Mouse (Mus musculus): ENCODE measurements around the gene Vwa5b1. TPM values are rescaled to one million over a fixed set of nuclear protein-coding genes. Genes with fewer than 3 reads are reported as not detected.

Vwa5b1 gene
- polyA plus RNA-seq, 1 experiment from 2014 or later = 0.23 TPM

DNA sequence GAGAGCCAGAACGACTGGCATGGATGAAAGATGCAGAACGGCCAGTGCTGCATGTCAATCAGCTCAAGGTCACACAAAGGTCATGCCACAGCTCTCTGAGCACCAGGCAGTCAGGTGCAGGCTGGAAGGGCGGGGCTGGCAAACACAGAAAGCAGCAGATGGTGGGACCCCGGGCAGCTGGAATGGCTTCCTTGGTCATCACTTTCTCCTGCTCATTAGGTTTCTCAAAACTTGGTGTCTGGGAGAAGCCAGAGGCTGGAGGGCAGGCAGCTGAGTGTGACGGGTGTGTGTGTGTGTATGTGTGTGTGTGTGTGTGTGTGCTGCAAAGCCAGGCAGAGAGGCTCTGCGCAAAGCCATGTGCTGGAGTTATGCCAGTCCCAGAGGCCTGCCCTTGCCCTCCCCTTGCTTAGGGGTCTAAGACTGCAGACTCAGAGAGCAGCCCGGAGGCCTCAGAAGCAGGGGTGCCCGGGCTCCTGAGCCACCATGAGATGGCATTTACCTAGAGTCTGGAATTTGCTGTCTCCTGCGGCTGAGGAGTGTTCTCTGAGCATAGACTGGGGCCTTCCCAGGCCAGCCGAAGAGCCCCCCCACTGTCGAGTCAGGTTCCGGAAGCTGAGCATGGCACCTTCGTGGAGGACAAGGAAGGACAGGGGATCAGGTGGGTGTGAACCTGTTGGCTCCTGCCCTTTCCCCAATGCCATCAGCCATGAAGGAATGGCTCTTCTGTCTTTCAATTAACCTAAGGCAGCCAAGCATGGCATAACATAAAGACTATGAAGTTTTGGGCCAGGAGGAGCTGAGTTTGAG, 60.7 kb downstream of the Vwa5b1 start:
- H3K9me3 ChIP-seq = no peaks in the 10 kb centered on the region
- no peak overlapping the region for H3K27ac ChIP-seq
- no peak for ATAC-seq (ENCODE audit: insufficient number of reproducible peaks, insufficient read depth, low FRiP score, low TSS enrichment)
- no peak overlapping the region for H3K4me2 ChIP-seq (replicated peaks)
- H3K9ac ChIP-seq = no peak overlapping the region
- no peak overlapping the region for H3K4me3 ChIP-seq
- no peaks in the 10 kb centered on the region for H3K27me3 ChIP-seq
- WGBS = 68% methylated on average over 13 of the region's 13 CpGs
- no peaks in the 10 kb centered on the region for H3K36me3 ChIP-seq
- no peaks in the 10 kb centered on the region for H3K4me1 ChIP-seq

- ATAC-seq (ENCODE audit: insufficient number of reproducible peaks, insufficient read depth, low FRiP score, low TSS enrichment) = no peak
- Histone ChIP-seq H3K4me3 (no peak overlapping the region), H3K27ac (no peak overlapping the region), H3K9ac (no peak overlapping the region), H3K4me2 (replicated peaks) (no peak overlapping the region), H3K4me1 (no peaks in the 10 kb centered on the region), H3K9me3 (no peaks in the 10 kb centered on the region), H3K36me3 (no peaks in the 10 kb centered on the region), H3K27me3 (no peaks in the 10 kb centered on the region)
- 32% methylated on average over 11 of the region's 11 CpGs for WGBS
Observed at GRCm38 (mm10) chr4:138569928-138570327, 65.8 kb downstream of the Vwa5b1 start.

- Histone ChIP-seq H3K9me3 (no peaks in the 10 kb centered on the region), H3K9ac (no peak overlapping the region)
Observed at GRCm38 (mm10) chr4:138568275-138568674, 67.4 kb downstream of the Vwa5b1 start.

GRCm38 (mm10) chr4:138561986-138562385, 73.7 kb downstream of the Vwa5b1 start:
- Histone ChIP-seq H3K27me3 (peaks cover 14% of the 10 kb centered on the region), H3K4me1 (no peaks in the 10 kb centered on the region), H3K9ac (no peak overlapping the region), H3K36me3 (no peaks in the 10 kb centered on the region), H3K4me3 (no peak overlapping the region), H3K9me3 (no peaks in the 10 kb centered on the region), H3K4me2 (replicated peaks) (no peak overlapping the region), H3K27ac (no peak overlapping the region)
- 15% methylated on average over 8 of the region's 8 CpGs for WGBS
- ATAC-seq (ENCODE audit: insufficient number of reproducible peaks, insufficient read depth, low FRiP score, low TSS enrichment) = no peak; the same call in 1 of the 2 replicates

More at GRCm38 (mm10) chr4:138568275-138568674, 67.4 kb downstream of the Vwa5b1 start:
- no peaks in the 10 kb centered on the region for H3K36me3 ChIP-seq
- WGBS = 57% methylated on average over 2 of the region's 2 CpGs
- no peak overlapping the region for H3K4me3 ChIP-seq
- H3K27ac ChIP-seq = no peak overlapping the region
- H3K27me3 ChIP-seq = no peaks in the 10 kb centered on the region
- no peak for ATAC-seq (ENCODE audit: insufficient number of reproducible peaks, insufficient read depth, low FRiP score, low TSS enrichment)
- H3K4me1 ChIP-seq = no peaks in the 10 kb centered on the region
- no peak overlapping the region for H3K4me2 ChIP-seq (replicated peaks)

DNA sequence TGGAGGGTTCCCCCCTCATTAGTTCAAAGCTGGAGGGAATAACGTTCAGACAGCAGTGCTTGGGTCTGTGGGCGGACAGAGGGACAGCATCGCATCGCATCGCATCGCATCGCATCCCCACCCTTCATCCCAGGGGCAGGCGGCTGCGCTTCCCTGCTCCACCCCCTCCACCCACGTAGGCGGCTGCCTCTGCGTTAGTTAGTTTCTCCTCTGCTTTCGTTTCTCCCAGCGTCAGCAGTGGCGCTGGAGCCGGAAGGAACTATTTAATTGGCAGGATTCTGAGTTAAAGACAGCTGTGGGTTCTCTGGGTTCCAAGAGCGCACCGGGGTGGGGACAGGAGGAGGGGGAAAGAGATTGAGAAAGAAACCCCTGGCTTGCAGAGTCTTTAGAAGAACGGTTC, 80.2 kb downstream of the Vwa5b1 start:
- H3K4me1 ChIP-seq = peaks cover 6% of the 10 kb centered on the region; the same call in 1 of the 2 replicates
- H3K4me3 ChIP-seq = 0 out of 2 replicates have a peak overlapping the region, but pooled peaks have one; percentile 3
- no peak for ATAC-seq (ENCODE audit: insufficient number of reproducible peaks, insufficient read depth, low FRiP score, low TSS enrichment)
- WGBS = under 1% methylated on average over 19 of the region's 19 CpGs
- peak overlapping the region; percentile 35 for H3K4me2 ChIP-seq (replicated peaks)
- H3K9ac ChIP-seq = no peak overlapping the region
- peaks cover 52% of the 10 kb centered on the region for H3K27me3 ChIP-seq
- no peak overlapping the region for H3K27ac ChIP-seq
- no peaks in the 10 kb centered on the region for H3K9me3 ChIP-seq
- H3K36me3 ChIP-seq = no peaks in the 10 kb centered on the region

DNA sequence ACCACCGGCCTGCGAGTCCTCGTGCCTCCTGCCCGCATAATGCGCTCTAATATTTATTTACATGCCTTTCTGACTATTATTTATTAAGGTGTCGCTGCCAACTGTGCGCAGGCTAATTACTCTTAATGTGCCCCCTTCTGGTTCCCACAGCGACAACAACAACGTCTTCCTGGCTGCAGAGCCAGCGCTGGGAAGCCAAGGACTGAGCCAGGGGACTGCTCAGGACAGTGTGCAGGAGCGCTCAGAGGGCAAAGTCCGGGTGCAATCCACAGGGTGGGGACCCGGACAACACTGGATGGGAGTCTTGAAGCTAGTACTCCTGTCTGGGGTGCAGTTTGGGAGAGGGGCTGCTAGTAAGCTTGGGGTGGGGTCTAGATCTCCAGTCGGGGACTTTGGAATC, 80.8 kb downstream of the Vwa5b1 start:
- Histone ChIP-seq H3K9ac (no peak overlapping the region), H3K27ac (no peak overlapping the region), H3K9me3 (no peaks in the 10 kb centered on the region), H3K4me1 (peaks cover 6% of the 10 kb centered on the region; the same call in 1 of the 2 replicates), H3K4me2 (replicated peaks) (no peak overlapping the region; the same call in 1 of the 2 replicates), H3K27me3 (peaks cover 50% of the 10 kb centered on the region), H3K36me3 (no peaks in the 10 kb centered on the region), H3K4me3 (0 out of 2 replicates have a peak overlapping the region, but pooled peaks have one; percentile 3)
- WGBS = 3% methylated on average over 14 of the region's 14 CpGs
- no peak for ATAC-seq (ENCODE audit: insufficient number of reproducible peaks, insufficient read depth, low FRiP score, low TSS enrichment)

GRCm38 (mm10) chr4:138554302-138554701, 81.4 kb downstream of the Vwa5b1 start:
- H3K9me3 ChIP-seq = no peaks in the 10 kb centered on the region
- no peak for ATAC-seq (ENCODE audit: insufficient number of reproducible peaks, insufficient read depth, low FRiP score, low TSS enrichment)
- peaks cover 48% of the 10 kb centered on the region for H3K27me3 ChIP-seq
- no peak overlapping the region for H3K9ac ChIP-seq
- no peak overlapping the region for H3K4me2 ChIP-seq (replicated peaks)
- no peak overlapping the region for H3K27ac ChIP-seq
- peaks cover 6% of the 10 kb centered on the region; the same call in 1 of the 2 replicates for H3K4me1 ChIP-seq
- H3K4me3 ChIP-seq = no peak overlapping the region
- no peaks in the 10 kb centered on the region for H3K36me3 ChIP-seq
- WGBS = 8% methylated on average over 2 of the region's 3 CpGs

- ATAC-seq (ENCODE audit: insufficient number of reproducible peaks, insufficient read depth, low FRiP score, low TSS enrichment) = no peak
- H3K27me3 ChIP-seq = peaks cover 53% of the 10 kb centered on the region
- 57% methylated on average over 8 of the region's 8 CpGs for WGBS
Observed at GRCm38 (mm10) chr4:138553516-138553933, 82.2 kb downstream of the Vwa5b1 start.

GRCm38 (mm10) chr4:138553116-138553515, 82.6 kb downstream of the Vwa5b1 start:
- 71% methylated on average over 1 of the region's 1 CpGs for WGBS
- H3K4me1 ChIP-seq = peaks cover 6% of the 10 kb centered on the region; the same call in 1 of the 2 replicates
- H3K4me3 ChIP-seq = no peak overlapping the region
- no peak overlapping the region for H3K27ac ChIP-seq
- no peak overlapping the region for H3K9ac ChIP-seq
- H3K4me2 ChIP-seq (replicated peaks) = no peak overlapping the region
- H3K36me3 ChIP-seq = no peaks in the 10 kb centered on the region
- no peak for ATAC-seq (ENCODE audit: insufficient number of reproducible peaks, insufficient read depth, low FRiP score, low TSS enrichment)
- peaks cover 56% of the 10 kb centered on the region for H3K27me3 ChIP-seq
- H3K9me3 ChIP-seq = no peaks in the 10 kb centered on the region

More at GRCm38 (mm10) chr4:138553516-138553933, 82.2 kb downstream of the Vwa5b1 start:
- Histone ChIP-seq H3K9me3 (no peaks in the 10 kb centered on the region), H3K9ac (no peak overlapping the region), H3K4me2 (replicated peaks) (no peak overlapping the region), H3K36me3 (no peaks in the 10 kb centered on the region), H3K27ac (no peak overlapping the region), H3K4me1 (peaks cover 6% of the 10 kb centered on the region; the same call in 1 of the 2 replicates), H3K4me3 (no peak overlapping the region)

GRCm38 (mm10) chr4:138551601-138552000, 84.1 kb downstream of the Vwa5b1 start:
- no peak overlapping the region for H3K4me2 ChIP-seq (replicated peaks)
- H3K27me3 ChIP-seq = peaks cover 50% of the 10 kb centered on the region
- H3K4me3 ChIP-seq = no peak overlapping the region
- H3K27ac ChIP-seq = no peak overlapping the region
- no peaks in the 10 kb centered on the region for H3K9me3 ChIP-seq
- peaks cover 6% of the 10 kb centered on the region; the same call in 1 of the 2 replicates for H3K4me1 ChIP-seq
- 86% methylated on average over 5 of the region's 5 CpGs for WGBS
- ATAC-seq (ENCODE audit: insufficient number of reproducible peaks, insufficient read depth, low FRiP score, low TSS enrichment) = no peak
- no peak overlapping the region for H3K9ac ChIP-seq
- H3K36me3 ChIP-seq = no peaks in the 10 kb centered on the region

DNA sequence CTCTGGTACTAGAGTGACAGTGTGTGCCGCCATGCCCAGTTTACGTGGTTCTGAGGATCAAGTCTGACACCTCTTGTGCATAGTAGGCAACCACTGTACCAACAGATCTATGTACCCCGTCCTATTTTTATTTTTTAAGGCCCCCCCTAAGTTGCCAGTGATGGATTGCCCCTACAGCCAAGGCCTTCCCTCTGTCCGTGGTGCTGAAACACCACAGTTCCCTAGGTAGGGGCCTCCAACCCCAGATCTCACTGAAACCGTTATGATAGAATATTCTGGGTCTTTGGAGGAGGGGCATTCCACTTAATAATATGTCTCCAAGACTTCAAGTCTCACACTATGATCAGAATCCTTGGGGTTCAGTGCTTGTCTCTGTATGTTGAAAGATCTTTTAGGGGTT, 85.1 kb downstream of the Vwa5b1 start:
- H3K27me3 ChIP-seq = peaks cover 40% of the 10 kb centered on the region

GRCm38 (mm10) chr4:138548960-138549359, 86.7 kb downstream of the Vwa5b1 start:
- no peaks in the 10 kb centered on the region for H3K36me3 ChIP-seq
- H3K27ac ChIP-seq = no peak overlapping the region
- no peak overlapping the region for H3K4me3 ChIP-seq
- no peak overlapping the region for H3K9ac ChIP-seq
- H3K4me2 ChIP-seq (replicated peaks) = no peak overlapping the region
- ATAC-seq (ENCODE audit: insufficient number of reproducible peaks, insufficient read depth, low FRiP score, low TSS enrichment) = no peak
- H3K9me3 ChIP-seq = no peaks in the 10 kb centered on the region
- no peaks in the 10 kb centered on the region for H3K4me1 ChIP-seq
- WGBS = 73% methylated on average over 4 of the region's 4 CpGs
- H3K27me3 ChIP-seq = peaks cover 24% of the 10 kb centered on the region

More for the DNA sequence above, 85.1 kb downstream of the Vwa5b1 start:
- Histone ChIP-seq H3K9me3 (no peaks in the 10 kb centered on the region), H3K4me2 (replicated peaks) (no peak overlapping the region), H3K4me3 (no peak overlapping the region), H3K4me1 (peaks cover 3% of the 10 kb centered on the region; the same call in 1 of the 2 replicates), H3K36me3 (no peaks in the 10 kb centered on the region), H3K9ac (no peak overlapping the region), H3K27ac (no peak overlapping the region)
- WGBS = 62% methylated on average over 5 of the region's 5 CpGs
- ATAC-seq (ENCODE audit: insufficient number of reproducible peaks, insufficient read depth, low FRiP score, low TSS enrichment) = no peak
